ENCODE assay signal across 17 mouse cellular contexts in the genomic region with DNA sequence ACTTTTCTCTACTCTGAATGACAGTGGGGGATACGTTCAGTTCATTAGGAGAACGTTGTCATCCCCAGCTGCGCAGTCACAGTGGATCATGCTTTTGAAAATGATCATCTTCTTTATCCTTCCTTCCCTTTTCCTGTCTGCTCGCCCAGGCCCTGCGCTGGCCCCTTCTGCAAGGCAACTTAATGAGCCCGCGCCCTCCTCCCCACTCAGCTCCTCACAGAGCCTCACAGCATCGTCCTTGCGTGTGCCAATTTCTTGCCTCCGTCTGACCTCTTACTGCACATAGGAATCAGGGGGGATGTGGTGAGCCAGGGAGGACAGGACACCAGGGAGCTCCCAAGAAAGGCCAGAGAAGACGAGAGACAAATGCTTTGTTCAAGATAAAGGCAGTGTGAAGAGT.
"Had no signal": no experiment of that assay in that cellular context is flagged by ENCODE, and none has a peak within 500 bp of the region (broad histone marks: within the 10 kb centered on the region; RNA-seq: fewer than 3 reads in every experiment).

No protein-coding gene starts in this region.

- DNase-seq: kidney, adult 8-10 months; kidney, postnatal 36 days; layer of hippocampus, adult 9-11 months; layer of hippocampus, postnatal 36 days; liver; liver, embryonic 13.5 days; liver, postnatal 0 days; lung, postnatal 14 days; right cerebral cortex, adult 18-20 months; right cerebral cortex, postnatal 25 days; thymus, adult 18-20 months; thymus, postnatal 14 days had no signal

- H3K27me3 ChIP-seq: liver, embryonic 13.5 days; lung, embryonic 15.5 days had no signal

- H3K9me3 ChIP-seq: limb, embryonic 12.5 days; liver, embryonic 13.5 days; lung, embryonic 15.5 days had no signal

- ATAC-seq: intestine, postnatal 0 days; liver, postnatal 0 days had no signal

- H3K4me2 ChIP-seq: limb, embryonic 12.5 days; liver, embryonic 13.5 days; lung, embryonic 15.5 days had no signal

- H3K9ac ChIP-seq: limb, embryonic 12.5 days; liver, embryonic 13.5 days; liver, postnatal 0 days; lung, embryonic 15.5 days had no signal

- H3K4me1 ChIP-seq: liver, embryonic 13.5 days; lung, embryonic 15.5 days had no signal

- H3K4me3 ChIP-seq: limb, embryonic 12.5 days; liver, embryonic 13.5 days; lung, embryonic 15.5 days had no signal

- H3K27ac ChIP-seq: kidney, postnatal 0 days; limb, embryonic 12.5 days; liver, embryonic 13.5 days; lung, embryonic 15.5 days; stomach, postnatal 0 days had no signal

- H3K36me3 ChIP-seq: limb, embryonic 12.5 days; liver, embryonic 13.5 days; lung, embryonic 15.5 days had no signal
